In genomic region chr17:46747806-46748205, GRCm38 (mm10) we compare ENCODE assay signal across 29 mouse cellular contexts. TPM values are rescaled to one million over a fixed set of nuclear protein-coding genes. Genes with fewer than 3 reads are reported as not detected.
"Had no signal": no experiment of that assay in that cellular context is flagged by ENCODE, and none has a peak within 500 bp of the region (broad histone marks: within the 10 kb centered on the region; RNA-seq: fewer than 3 reads in every experiment).

No protein-coding gene starts in this region.

- H3K9me3 ChIP-seq: heart, embryonic 13.5 days; heart, embryonic 15.5 days; hindbrain, embryonic 13.5 days; hindbrain, embryonic 15.5 days; limb, embryonic 10.5 days; limb, embryonic 12.5 days had no signal

- H3K27ac ChIP-seq: gastrocnemius, adult 2 months; heart, adult 2 months; heart, embryonic 13.5 days; heart, embryonic 15.5 days; hindbrain, embryonic 13.5 days; hindbrain, embryonic 15.5 days; hindbrain, postnatal 0 days; layer of hippocampus, adult 2 months; left cerebral cortex, adult 2 months; limb, embryonic 10.5 days; limb, embryonic 12.5 days; liver, embryonic 14.5 days had no signal

- DNase-seq: gastrocnemius, adult 2 months; gastrocnemius, postnatal 14 days; gastrocnemius, postnatal 36 days; heart, postnatal 14 days; heart, postnatal 36 days; kidney, adult 8-10 months; kidney, postnatal 10 days; kidney, postnatal 25 days; kidney, postnatal 4 days; liver had no signal

- H3K4me2 ChIP-seq: heart, embryonic 11.5 days; heart, embryonic 13.5 days; heart, embryonic 15.5 days; hindbrain, embryonic 13.5 days; hindbrain, embryonic 15.5 days; limb, embryonic 12.5 days had no signal

- ATAC-seq: hindbrain, postnatal 0 days; intestine, postnatal 0 days had no signal

- H3K9ac ChIP-seq: heart, embryonic 13.5 days; heart, embryonic 15.5 days; hindbrain, embryonic 13.5 days; hindbrain, embryonic 15.5 days; limb, embryonic 12.5 days; liver, embryonic 14.5 days had no signal

- H3K4me3 ChIP-seq: gastrocnemius, adult 2 months; heart, adult 2 months; heart, embryonic 13.5 days; heart, embryonic 15.5 days; hindbrain, embryonic 13.5 days; hindbrain, embryonic 15.5 days; layer of hippocampus, adult 2 months; left cerebral cortex, adult 2 months; limb, embryonic 10.5 days; limb, embryonic 12.5 days had no signal

- H3K27me3 ChIP-seq: heart, embryonic 13.5 days; heart, embryonic 15.5 days; hindbrain, embryonic 13.5 days; hindbrain, embryonic 15.5 days; limb, embryonic 12.5 days had no signal

RNA-seq across cellular contexts. Expression of gene Ptcra, which starts 15.7 kb away (rescaled TPM):
- total RNA-seq: gastrocnemius, adult 2 months; gastrocnemius, postnatal 14 days; gastrocnemius, postnatal 36 days; heart, adult 2 months; heart, postnatal 36 days; hematopoietic stem cell, adult 5-6 weeks; hindbrain, postnatal 0 days; layer of hippocampus, adult 2 months; layer of hippocampus, postnatal 10 days; layer of hippocampus, postnatal 25 days; left cerebral cortex, postnatal 14 days had no signal
- polyA plus RNA-seq: gonadal fat pad, adult 2 months; heart, postnatal 0 days had no signal

RNA-seq across cellular contexts. Expression of gene Gnmt, which starts 18.8 kb away (rescaled TPM):
- total RNA-seq: hematopoietic stem cell, adult 5-6 weeks had no signal
